Mouse (Mus musculus) forelimb bud, embryonic 11.5 days (tissue): ENCODE measurements at regions not wholly inside any gene's neighbourhood (a gene's known extent, or its start where the extent isn't known, plus 50 kb on each side); places are given as distances from the start of the nearest gene placed in this dataset.
"Not testable (repeated sequence)": the region's sequence is repeated elsewhere in the genome, so short reads cannot be mapped to it uniquely, and the experiment has no call there.

Experiments used
- DNase-seq: peaks from one replicate; pipeline ENCODE4 v3.0.0-alpha.2; 2012; ENCODE audit warnings: low read depth, low spot score

GRCm38 (mm10) chr6:117676064-117676821 is 164.7 kb upstream of the Zfp637 start:
- DNase-seq = peak; percentile 47

- no peak for DNase-seq
These were observed 163.9 kb upstream of the Zfp637 start for GRCm38 (mm10) chr6:117677062-117677461.

- no peak for DNase-seq
These were observed 163.2 kb upstream of the Zfp637 start for GRCm38 (mm10) chr6:117677821-117678220.

GRCm38 (mm10) chr6:117678276-117678675 is 162.7 kb upstream of the Zfp637 start:
- DNase-seq = no peak

- no peak for DNase-seq
These were observed 162.1 kb upstream of the Zfp637 start for GRCm38 (mm10) chr6:117678877-117679276.

- DNase-seq = no peak
These were observed 154.8 kb upstream of the Zfp637 start for GRCm38 (mm10) chr6:117686212-117686611.

GRCm38 (mm10) chr6:117687045-117687444 is 153.9 kb upstream of the Zfp637 start:
- DNase-seq = no peak

- no peak for DNase-seq
These were observed 152.3 kb upstream of the Zfp637 start for GRCm38 (mm10) chr6:117688664-117689178.

- DNase-seq = no peak
These were observed 140.7 kb upstream of the Zfp637 start for GRCm38 (mm10) chr6:117700286-117700685.

- DNase-seq = no peak
These were observed 139.4 kb upstream of the Zfp637 start for GRCm38 (mm10) chr6:117701547-117701946.

- no peak for DNase-seq
These were observed 135.0 kb upstream of the Zfp637 start for GRCm38 (mm10) chr6:117706006-117706405.

- DNase-seq = no peak
These were observed 131.8 kb upstream of the Zfp637 start for GRCm38 (mm10) chr6:117709212-117709611.

- no peak for DNase-seq
These were observed 125.8 kb upstream of the Zfp637 start for GRCm38 (mm10) chr6:117715056-117715777.

GRCm38 (mm10) chr6:117716422-117716821 is 124.6 kb upstream of the Zfp637 start:
- not testable (repeated sequence) for DNase-seq

- not testable (repeated sequence) for DNase-seq
These were observed 88.6 kb upstream of the Zfp637 start for GRCm38 (mm10) chr6:117752338-117752737.

GRCm38 (mm10) chr6:117755682-117756081 is 85.3 kb upstream of the Zfp637 start:
- not testable (repeated sequence) for DNase-seq

- no peak for DNase-seq
These were observed 84.8 kb upstream of the Zfp637 start for GRCm38 (mm10) chr6:117756176-117756575.

GRCm38 (mm10) chr6:117758516-117758915 is 82.5 kb upstream of the Zfp637 start:
- peak; percentile 51 for DNase-seq

GRCm38 (mm10) chr6:117771506-117771905 is 69.5 kb upstream of the Zfp637 start:
- DNase-seq = no peak

- no peak for DNase-seq
These were observed 68.6 kb upstream of the Zfp637 start for GRCm38 (mm10) chr6:117772396-117772795.

- no peak for DNase-seq
These were observed 65.5 kb upstream of the Zfp637 start for GRCm38 (mm10) chr6:117775304-117776050.

- no peak for DNase-seq
These were observed 63.0 kb upstream of the Zfp637 start for GRCm38 (mm10) chr6:117778027-117778426.
